Mouse (Mus musculus) stomach, embryonic 16.5 days (tissue): ENCODE data around the gene Prss34. TPM values are rescaled to one million over a fixed set of nuclear protein-coding genes. Genes with fewer than 3 reads are reported as not detected.

ENCODE experiments used
- ATAC-seq: fragments of 200-750 bp; cut with Nextera tagmentation; 2 replicates; pipeline ENCODE4 v1.8.0; 2017; ENCODE audit warnings: moderate number of reproducible peaks, moderate TSS enrichment; ENCODE audit not compliant: insufficient read depth, low FRiP score
- H3K27ac ChIP-seq: fragments of 300-500 bp; sonication (generic); 2 replicates; pipeline ENCODE4 v1.5.1; 2014; ENCODE audit warnings: low read length
- H3K27me3 ChIP-seq: fragments of 300-500 bp; sonication (generic); 2 replicates; pipeline ENCODE4 v1.6.1; 2014; ENCODE audit warnings: low read length, control low read depth, mixed read lengths; ENCODE audit not compliant: control insufficient read depth, insufficient read depth
- H3K36me3 ChIP-seq: fragments of 300-500 bp; sonication (generic); 2 replicates; pipeline ENCODE4 v1.6.1; 2014; ENCODE audit warnings: low read length; ENCODE audit not compliant: control insufficient read depth, insufficient read depth
- H3K4me1 ChIP-seq: fragments of 300-500 bp; sonication (generic); 2 replicates; pipeline ENCODE4 v1.6.1; 2014; ENCODE audit warnings: low read length, control low read depth, mixed read lengths; ENCODE audit not compliant: control insufficient read depth, insufficient read depth
- H3K4me2 ChIP-seq: fragments of 300-500 bp; sonication (generic); 2 replicates; pipeline ENCODE4 v1.6.1; 2014; ENCODE audit warnings: low read depth, low read length, mixed read lengths
- H3K4me3 ChIP-seq: fragments of 300-500 bp; sonication (generic); replicated peaks from 2 replicates; pipeline ENCODE4 v1.5.1; 2014; ENCODE audit warnings: mild to moderate bottlenecking, low read length
- H3K9ac ChIP-seq: fragments of 300-500 bp; sonication (generic); 2 replicates; pipeline ENCODE4 v1.6.1; 2014; ENCODE audit warnings: low read length
- H3K9me3 ChIP-seq: fragments of 300-500 bp; sonication (generic); replicated peaks from 2 replicates; pipeline ENCODE4 v1.6.1; 2016; ENCODE audit warnings: low read length, control low read depth; ENCODE audit not compliant: control insufficient read depth
- WGBS: fragments of 180-500 bp; shearing (Covaris S2); extraction: QIAGEN DNeasy Blood & Tissue Kit; methylation state at CpG from one replicate; pipeline ENCODE4 v1.1.7; 2014; 5-methylcytosine and 5-hydroxymethylcytosine counted together
- polyA plus RNA-seq: library from polyadenylated mRNA; unstranded; fragments of >200 nt; fragmentation: Nextera tagmentation; extraction: Ambion mirVana; gene quantifications from 2 replicates; pipeline ENCODE4 v1.2.1, GENCODE M21; 2015

Gene Prss34
- polyA plus RNA-seq, 1 experiment from 2014 or later: 1.4 TPM

DNA sequence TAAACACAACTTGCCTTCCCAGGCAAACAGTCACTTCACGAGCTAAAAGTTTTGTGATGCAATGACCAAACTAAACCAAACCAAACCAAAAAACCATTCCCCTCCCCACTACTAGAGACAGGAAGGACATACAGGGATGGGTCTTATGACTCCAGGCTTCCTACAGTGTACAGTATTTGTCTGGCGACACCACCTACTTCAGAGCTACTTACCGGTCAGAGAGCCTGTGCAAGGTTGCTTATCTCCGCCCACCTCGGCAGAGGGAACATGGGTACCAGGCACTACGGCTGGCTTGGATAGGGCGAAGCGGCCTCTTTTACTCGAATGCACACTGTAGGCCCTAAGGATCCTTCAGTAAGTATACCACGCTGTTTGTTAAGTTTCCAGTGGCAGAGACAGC is 25.9 kb upstream of the Prss34 start:
- H3K9me3 ChIP-seq: no peaks in the 10 kb centered on the region
- peaks cover 7% of the 10 kb centered on the region for H3K36me3 ChIP-seq
- H3K4me2 ChIP-seq: peak overlapping the region; percentile 94
- H3K27ac ChIP-seq: peak overlapping the region; percentile 99
- peak overlapping the region; percentile 94 for H3K4me3 ChIP-seq
- H3K27me3 ChIP-seq: no peaks in the 10 kb centered on the region
- H3K4me1 ChIP-seq: peaks cover 15% of the 10 kb centered on the region
- WGBS: 0% methylated on average over 10 of the region's 10 CpGs
- peak overlapping the region; percentile 100 for H3K9ac ChIP-seq
- no peak for ATAC-seq

DNA sequence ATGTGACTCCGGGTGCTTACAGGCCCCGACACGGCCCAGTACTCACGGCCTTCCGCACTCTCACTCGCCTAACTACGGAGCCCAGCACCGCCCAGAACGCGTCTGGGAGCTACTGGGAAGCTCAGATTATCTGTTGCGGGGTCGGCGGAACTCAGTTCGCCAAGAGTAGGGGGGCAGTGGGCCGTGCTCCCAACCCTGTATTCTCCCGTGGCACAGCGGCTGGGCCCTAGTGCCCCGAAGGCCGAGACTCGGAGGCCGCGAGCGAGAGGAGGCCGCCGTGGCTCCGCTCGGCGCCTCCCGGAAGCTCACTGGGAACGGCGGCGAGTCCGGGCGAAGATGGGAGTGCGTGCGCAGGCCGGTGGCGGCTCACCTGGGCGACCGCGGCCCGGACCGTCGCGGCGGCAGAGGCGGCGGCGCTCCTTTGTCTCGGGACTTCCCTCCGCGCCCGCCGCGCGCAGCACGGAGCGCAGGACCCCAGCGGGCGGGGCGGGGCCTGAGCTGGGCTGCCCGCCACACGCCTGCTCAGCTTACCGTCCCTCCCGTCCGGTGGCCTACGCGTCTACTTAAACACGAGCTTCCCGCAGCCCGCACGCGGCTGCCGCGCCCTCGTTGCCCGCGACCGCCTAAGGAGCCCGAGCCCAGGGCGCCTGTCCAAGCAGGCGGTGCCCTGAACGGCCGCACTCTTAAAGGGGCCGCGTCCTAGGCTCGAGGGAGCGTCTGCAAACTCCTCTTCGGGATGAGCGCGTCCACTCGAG is 25.1 kb upstream of the Prss34 start:
- ATAC-seq: peak; percentile 93
- Histone ChIP-seq H3K4me3 (peak overlapping the region; percentile 94), H3K27me3 (no peaks in the 10 kb centered on the region), H3K27ac (peak overlapping the region; percentile 99), H3K4me1 (peaks cover 15% of the 10 kb centered on the region), H3K4me2 (peak overlapping the region; percentile 94), H3K36me3 (peaks cover 6% of the 10 kb centered on the region; the same call in 1 of the 2 replicates), H3K9ac (peak overlapping the region; percentile 100), H3K9me3 (no peaks in the 10 kb centered on the region)
- WGBS: 0% methylated on average over 90 of the region's 92 CpGs

DNA sequence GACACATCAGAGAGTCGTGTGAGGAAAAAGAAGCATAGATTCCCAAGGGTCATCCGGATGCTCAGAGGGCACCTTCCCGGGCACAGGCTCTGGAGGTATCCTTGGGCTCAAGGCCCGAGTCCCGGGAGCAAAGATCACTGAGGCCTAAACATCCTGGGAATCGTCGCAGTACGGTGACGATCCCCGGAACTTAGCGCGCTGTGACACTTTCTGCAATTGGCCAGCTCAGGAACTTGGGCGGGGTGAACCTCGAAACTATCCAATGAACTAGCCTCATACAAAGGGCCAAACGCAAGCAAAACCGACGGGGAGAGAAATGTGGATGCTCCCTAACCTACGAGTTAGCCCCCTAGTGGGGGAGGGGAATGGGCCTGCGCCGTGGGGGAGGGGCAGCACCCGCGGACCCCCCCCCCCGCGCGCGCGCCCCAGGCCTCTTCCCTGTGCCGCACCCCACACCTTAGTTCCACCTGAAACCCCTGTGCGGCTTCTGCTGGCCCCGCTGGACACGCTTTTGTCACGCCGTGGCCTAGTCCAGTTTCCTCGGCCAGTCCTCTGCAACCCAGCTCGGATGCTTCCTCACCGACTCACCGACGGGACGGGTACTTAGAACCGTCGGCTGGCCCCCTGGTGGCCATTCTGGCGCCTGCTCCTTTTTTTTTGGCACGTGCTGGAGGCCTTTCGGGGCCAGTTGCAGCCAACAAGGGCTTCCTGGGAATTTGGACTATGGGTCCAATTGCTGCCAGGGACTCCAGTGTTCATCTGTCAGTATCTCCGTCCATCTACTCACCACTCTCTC is 24.3 kb upstream of the Prss34 start:
- peak overlapping the region; percentile 94 for H3K4me3 ChIP-seq
- ATAC-seq: peak; percentile 89
- no peaks in the 10 kb centered on the region for H3K27me3 ChIP-seq
- peaks cover 1% of the 10 kb centered on the region; the same call in 1 of the 2 replicates for H3K36me3 ChIP-seq
- peak overlapping the region; percentile 56 for H3K4me2 ChIP-seq
- H3K27ac ChIP-seq: peak overlapping the region; percentile 99
- H3K4me1 ChIP-seq: peaks cover 15% of the 10 kb centered on the region
- H3K9ac ChIP-seq: peak overlapping the region; percentile 100
- no peaks in the 10 kb centered on the region for H3K9me3 ChIP-seq
- under 1% methylated on average over 40 of the region's 45 CpGs for WGBS

DNA sequence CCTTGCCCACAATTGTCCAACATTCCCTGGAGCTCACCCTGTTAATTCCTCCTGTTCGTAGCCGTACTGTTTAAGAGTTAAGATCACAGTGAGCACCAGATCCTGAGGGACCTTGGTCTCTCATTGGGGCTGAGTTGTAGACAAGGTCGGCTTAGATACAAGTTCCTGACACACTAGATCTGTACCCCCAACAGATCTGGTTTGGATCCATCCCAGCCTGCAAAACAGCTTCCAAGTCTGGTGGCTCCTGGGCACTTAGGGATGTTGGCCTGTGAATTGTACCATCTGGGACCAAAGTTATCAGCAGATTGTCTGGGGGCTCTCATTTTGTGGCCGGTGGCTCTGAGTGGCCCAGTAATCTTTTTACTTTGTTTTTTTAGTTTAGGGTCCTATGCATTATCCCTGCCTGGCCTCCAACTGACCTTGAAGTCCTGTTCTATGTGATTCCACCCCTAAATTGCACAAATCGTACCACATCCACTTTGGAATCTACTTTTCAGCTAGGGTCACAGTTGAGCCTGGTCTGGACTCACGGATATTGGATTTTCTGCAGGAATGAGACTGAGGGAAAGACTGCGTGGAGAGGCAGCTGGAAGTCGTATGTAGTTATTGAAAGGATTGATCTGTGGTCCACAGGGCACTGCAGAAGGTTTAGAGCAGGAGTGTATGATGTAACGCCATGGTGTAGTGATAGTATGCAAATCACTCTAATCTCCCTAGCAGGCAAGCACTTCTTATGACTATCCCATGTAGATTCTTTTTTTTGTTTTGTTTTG is 23.4 kb upstream of the Prss34 start, which contains the start of gene Ube2i:
Gene Ube2i, minus strand, starts transcription at position 52 of the 776 bp plus-strand sequence.
- Histone ChIP-seq H3K9ac (peak within 1 kb of the TSS; percentile 100), H3K27ac (peak within 1 kb of the TSS; percentile 99), H3K27me3 (no peaks in the 10 kb centered on the region), H3K4me3 (peak within 1 kb of the TSS; percentile 94), H3K9me3 (no peaks in the 10 kb centered on the region), H3K4me1 (peaks cover 15% of the 10 kb centered on the region), H3K4me2 (peak within 1 kb of the TSS; percentile 56), H3K36me3 (no peaks in the 10 kb centered on the region)
- 78% methylated on average over 9 of the region's 9 CpGs for whole genome bisulfite sequencing
- no peak for ATAC-seq

DNA sequence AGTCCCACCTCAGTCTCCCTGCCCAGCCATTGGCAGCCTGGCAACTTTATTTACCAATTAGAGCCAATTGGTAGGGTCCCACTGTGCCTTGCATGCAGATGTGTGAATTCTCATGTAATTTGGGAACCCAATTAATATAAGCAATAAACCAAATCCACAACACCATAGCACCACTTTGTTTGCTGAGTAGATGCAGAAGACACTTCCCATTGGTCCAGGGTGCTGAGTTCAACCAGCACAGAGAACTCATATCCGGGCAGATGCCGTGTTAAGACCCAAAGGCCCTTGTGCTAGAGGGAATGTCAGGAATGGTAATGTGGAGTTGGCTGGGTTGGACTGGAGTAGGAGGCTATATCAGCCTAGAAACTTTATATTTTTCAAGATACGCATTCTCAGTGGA is 22.4 kb upstream of the Prss34 start:
- Histone ChIP-seq H3K9me3 (no peaks in the 10 kb centered on the region), H3K27ac (no peak overlapping the region), H3K36me3 (no peaks in the 10 kb centered on the region), H3K4me3 (no peak overlapping the region), H3K4me1 (peaks cover 13% of the 10 kb centered on the region), H3K27me3 (no peaks in the 10 kb centered on the region), H3K4me2 (no peak overlapping the region), H3K9ac (no peak overlapping the region)
- ATAC-seq: no peak
- WGBS: 94% methylated on average over 3 of the region's 3 CpGs

DNA sequence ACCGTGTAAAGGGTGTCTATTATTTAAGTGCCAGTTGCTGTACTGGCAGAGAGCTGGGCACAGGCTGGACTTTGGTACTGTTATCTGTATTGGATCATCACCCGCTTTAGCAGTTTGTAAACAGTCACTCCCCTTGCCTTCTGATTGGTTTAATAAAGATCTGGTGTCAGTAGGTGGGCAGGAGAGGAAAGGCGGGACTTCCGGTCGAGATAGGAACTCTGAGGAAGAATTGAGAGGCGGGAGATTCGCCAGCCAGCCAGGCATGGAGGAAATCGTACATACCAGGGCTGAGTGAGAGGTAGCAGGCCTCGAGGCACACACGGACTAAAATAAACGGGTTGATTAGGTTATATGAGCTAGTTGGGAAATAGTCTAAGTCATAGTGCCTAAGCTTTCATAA is 16.1 kb upstream of the Prss34 start:
- 33% methylated on average over 11 of the region's 11 CpGs for WGBS
- no peak for ATAC-seq

DNA sequence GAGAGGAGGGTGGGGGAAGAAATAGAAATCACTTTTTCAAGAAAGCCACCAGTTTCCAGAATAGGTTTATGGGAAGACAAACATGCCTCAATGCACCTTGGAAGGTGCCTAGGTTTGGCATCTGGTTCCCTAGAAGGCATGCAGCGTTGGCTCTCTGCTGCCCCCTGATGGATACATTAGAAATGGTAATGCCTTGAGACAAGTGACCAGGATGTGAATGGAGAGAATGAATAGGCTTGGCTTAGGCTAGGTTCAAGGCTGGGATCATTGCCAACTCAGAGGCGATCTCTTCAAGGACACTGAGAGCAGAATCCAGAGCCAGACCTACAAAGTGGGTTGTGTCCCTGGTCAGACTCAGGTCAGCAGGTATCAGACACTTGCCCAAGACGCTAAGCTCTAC is 13.2 kb upstream of the Prss34 start:
- H3K4me2 ChIP-seq: no peak overlapping the region
- ATAC-seq: no peak

More for the DNA sequence above, 16.1 kb upstream of the Prss34 start:
- no peak overlapping the region for H3K27ac ChIP-seq
- peaks cover 3% of the 10 kb centered on the region; the same call in 1 of the 2 replicates for H3K4me1 ChIP-seq
- H3K9me3 ChIP-seq: no peaks in the 10 kb centered on the region
- no peak overlapping the region for H3K4me3 ChIP-seq
- H3K36me3 ChIP-seq: no peaks in the 10 kb centered on the region
- peak overlapping the region; percentile 32; the same call in 1 of the 2 replicates for H3K4me2 ChIP-seq
- no peak overlapping the region for H3K9ac ChIP-seq
- no peaks in the 10 kb centered on the region for H3K27me3 ChIP-seq

DNA sequence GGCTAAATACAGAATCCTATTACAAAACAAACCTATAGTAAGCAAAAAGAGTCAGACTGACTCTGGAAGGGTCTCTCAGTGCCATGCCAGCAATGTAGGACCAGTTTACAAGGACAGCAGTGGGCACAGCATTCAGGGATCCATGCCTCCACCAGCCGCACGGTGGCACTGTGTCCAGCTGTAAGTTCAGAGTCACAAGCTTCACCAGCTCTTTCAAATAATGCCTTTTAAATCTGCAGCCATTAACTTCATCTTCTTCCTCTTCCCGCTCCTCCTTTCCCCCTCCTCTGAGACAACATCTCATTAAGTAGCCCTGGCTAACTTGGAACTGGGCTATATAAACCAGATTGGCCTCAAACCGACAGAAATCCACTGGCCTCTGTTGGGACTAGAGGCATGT is 9.4 kb upstream of the Prss34 start:
- H3K9ac ChIP-seq: no peak overlapping the region
- no peaks in the 10 kb centered on the region for H3K36me3 ChIP-seq
- H3K4me3 ChIP-seq: no peak overlapping the region
- H3K27ac ChIP-seq: no peak overlapping the region
- H3K4me1 ChIP-seq: no peaks in the 10 kb centered on the region
- WGBS: 19% methylated on average over 4 of the region's 4 CpGs
- H3K4me2 ChIP-seq: no peak overlapping the region
- no peak for ATAC-seq
- no peaks in the 10 kb centered on the region for H3K9me3 ChIP-seq
- H3K27me3 ChIP-seq: no peaks in the 10 kb centered on the region

More for the DNA sequence above, 13.2 kb upstream of the Prss34 start:
- WGBS: 22% methylated on average over 3 of the region's 3 CpGs
- Histone ChIP-seq H3K9ac (no peak overlapping the region), H3K27me3 (no peaks in the 10 kb centered on the region), H3K4me3 (no peak overlapping the region), H3K9me3 (no peaks in the 10 kb centered on the region), H3K36me3 (no peaks in the 10 kb centered on the region), H3K4me1 (peaks cover 3% of the 10 kb centered on the region; the same call in 1 of the 2 replicates), H3K27ac (no peak overlapping the region)
